Mouse (Mus musculus): ENCODE results near the gene Banf1.

GRCm38 (mm10) chr19:5370932-5371331 is 4.0 kb upstream of the Banf1 start:
- TF ChIP-seq POLR2A (IDR thresholded peaks at IDR 0.05; ENCODE audit: extremely low read depth, insufficient read depth, low read length) (no peak), CTCF (IDR thresholded peaks at IDR 0.05; ENCODE audit: low read depth, low read length) (no peak)

Data from liver, adult 2 months (tissue).